Comparison of ENCODE assay signal across 13 mouse cellular contexts in genomic region chr8:126790214-126790613, GRCm38 (mm10).
"Had no signal": no experiment of that assay in that cellular context is flagged by ENCODE, and none has a peak within 500 bp of the region (broad histone marks: within the 10 kb centered on the region; RNA-seq: fewer than 3 reads in every experiment).

No protein-coding gene starts in this region.

- H3K27ac ChIP-seq: kidney, postnatal 0 days; liver, embryonic 13.5 days had no signal

- H3K36me3 ChIP-seq: limb, embryonic 13.5 days; liver, embryonic 13.5 days had no signal

- DNase-seq: kidney, postnatal 4 days; left cerebral cortex, postnatal 4 days; liver, embryonic 13.5 days; lung, adult 2 months; lung, postnatal 14 days; lung, postnatal 4 days; midbrain, embryonic 14.5 days; thymus, adult 2 months; thymus, postnatal 14 days; thymus, postnatal 4 days had no signal

- H3K9ac ChIP-seq: limb, embryonic 13.5 days; liver, embryonic 13.5 days had no signal

- H3K27me3 ChIP-seq: limb, embryonic 13.5 days; liver, embryonic 13.5 days had no signal

- H3K4me2 ChIP-seq: limb, embryonic 13.5 days; liver, embryonic 13.5 days; midbrain, embryonic 11.5 days had no signal

- H3K9me3 ChIP-seq: liver, embryonic 13.5 days had no signal

- H3K4me3 ChIP-seq: limb, embryonic 13.5 days; liver, embryonic 13.5 days had no signal
